ENCODE assay signal across 17 mouse cellular contexts in genomic region chr1:59987399-59988040, GRCm38 (mm10). TPM values are rescaled to one million over a fixed set of nuclear protein-coding genes. Genes with fewer than 3 reads are reported as not detected.
DNase-seq lines count a peak whose midpoint lies in the region; ATAC-seq and TF ChIP-seq lines count a peak whose summit lies in the region.
"Had no signal": no experiment of that assay in that cellular context is flagged by ENCODE, and none has a peak within 500 bp of the region (broad histone marks: within the 10 kb centered on the region; RNA-seq: fewer than 3 reads in every experiment).

No protein-coding gene starts in this region.

- H3K9ac ChIP-seq in forebrain, embryonic 16.5 days (replicated peaks; ENCODE audit: low read depth, low read length) = no peak overlapping the region
- H3K9ac ChIP-seq in forebrain, embryonic 15.5 days (replicated peaks) = no peak overlapping the region
- no peak overlapping the region for H3K9ac ChIP-seq in intestine, embryonic 15.5 days
- H3K9ac ChIP-seq: embryonic facial prominence, embryonic 15.5 days; hindbrain, embryonic 14.5 days; limb, embryonic 15.5 days; neural tube, embryonic 15.5 days; stomach, embryonic 15.5 days had no signal

- TF ChIP-seq CTCF in brain, embryonic 14.5 days (IDR thresholded peaks at IDR 0.05; ENCODE audit: borderline replicate concordance, extremely low read depth, insufficient read depth, insufficient read length) = no peak

- no peaks in the 10 kb centered on the region for H3K9me3 ChIP-seq in forebrain, embryonic 16.5 days (ENCODE audit: control insufficient read depth, low read length)
- H3K9me3 ChIP-seq in forebrain, embryonic 15.5 days = no peaks in the 10 kb centered on the region
- H3K9me3 ChIP-seq in intestine, embryonic 15.5 days = no peaks in the 10 kb centered on the region
- no peaks in the 10 kb centered on the region for H3K9me3 ChIP-seq in limb, embryonic 10.5 days (replicated peaks)
- H3K9me3 ChIP-seq: embryonic facial prominence, embryonic 15.5 days; limb, embryonic 15.5 days; neural tube, embryonic 15.5 days; stomach, embryonic 15.5 days had no signal

- ATAC-seq in forebrain, embryonic 16.5 days = no peak
- no peak for ATAC-seq in forebrain, embryonic 15.5 days (replicated peaks)
- no peak for ATAC-seq in intestine, embryonic 15.5 days

- H3K36me3 ChIP-seq in forebrain, embryonic 16.5 days (ENCODE audit: control insufficient read depth, insufficient read depth) = 0 out of 2 replicates have a peak, but pooled peaks cover 4% of the 10 kb centered on the region
- peaks cover 23% of the 10 kb centered on the region; the same call in 1 of the 2 replicates for H3K36me3 ChIP-seq in forebrain, embryonic 15.5 days
- no peaks in the 10 kb centered on the region for H3K36me3 ChIP-seq in intestine, embryonic 15.5 days
- H3K36me3 ChIP-seq in limb, embryonic 10.5 days = peaks cover 50% of the 10 kb centered on the region

- no peaks in the 10 kb centered on the region for H3K27me3 ChIP-seq in forebrain, embryonic 16.5 days (replicated peaks; ENCODE audit: control insufficient read depth, insufficient read depth, low read length)
- H3K27me3 ChIP-seq in forebrain, embryonic 15.5 days = no peaks in the 10 kb centered on the region
- H3K27me3 ChIP-seq in intestine, embryonic 15.5 days (replicated peaks) = no peaks in the 10 kb centered on the region
- no peaks in the 10 kb centered on the region for H3K27me3 ChIP-seq in limb, embryonic 10.5 days (ENCODE audit: low read depth, poor library complexity, severe bottlenecking)
- H3K27me3 ChIP-seq: embryonic facial prominence, embryonic 15.5 days; limb, embryonic 15.5 days; neural tube, embryonic 15.5 days; stomach, embryonic 15.5 days had no signal

- 75% methylated on average over 3 of the region's 3 CpGs for WGBS in forebrain, embryonic 16.5 days
- 80% methylated on average over 3 of the region's 3 CpGs for WGBS in forebrain, embryonic 15.5 days
- 82% methylated on average over 3 of the region's 3 CpGs for WGBS in intestine, embryonic 15.5 days
- WGBS in limb, embryonic 10.5 days = 93% methylated on average over 3 of the region's 3 CpGs

- 0 out of 2 replicates have a peak overlapping the region, but pooled peaks have one; percentile 17 for H3K27ac ChIP-seq in forebrain, embryonic 16.5 days (ENCODE audit: low read length)
- H3K27ac ChIP-seq in forebrain, embryonic 15.5 days (replicated peaks) = no peak overlapping the region
- H3K27ac ChIP-seq in intestine, embryonic 15.5 days = no peak overlapping the region
- no peak overlapping the region for H3K27ac ChIP-seq in limb, embryonic 10.5 days
- H3K27ac ChIP-seq: embryonic facial prominence, embryonic 15.5 days; hindbrain, embryonic 14.5 days; limb, embryonic 15.5 days; neural tube, embryonic 15.5 days; stomach, embryonic 15.5 days had no signal

- no peak overlapping the region for H3K4me3 ChIP-seq in forebrain, embryonic 16.5 days (replicated peaks; ENCODE audit: low read length)
- H3K4me3 ChIP-seq in forebrain, embryonic 15.5 days = no peak overlapping the region
- no peak overlapping the region for H3K4me3 ChIP-seq in intestine, embryonic 15.5 days (replicated peaks)
- H3K4me3 ChIP-seq in limb, embryonic 10.5 days = no peak overlapping the region
- H3K4me3 ChIP-seq: embryonic facial prominence, embryonic 15.5 days; limb, embryonic 15.5 days; neural tube, embryonic 15.5 days; stomach, embryonic 15.5 days had no signal

- no peak for TF ChIP-seq POLR2A in brain, embryonic 14.5 days (IDR thresholded peaks at IDR 0.05; ENCODE audit: borderline replicate concordance, extremely low read depth, insufficient read depth, insufficient read length, poor library complexity, severe bottlenecking)

- H3K4me2 ChIP-seq in forebrain, embryonic 16.5 days (ENCODE audit: low read length) = no peak overlapping the region
- H3K4me2 ChIP-seq in forebrain, embryonic 15.5 days (replicated peaks) = no peak overlapping the region
- no peak overlapping the region for H3K4me2 ChIP-seq in intestine, embryonic 15.5 days (replicated peaks)
- H3K4me2 ChIP-seq: embryonic facial prominence, embryonic 15.5 days; hindbrain, embryonic 14.5 days; limb, embryonic 15.5 days; neural tube, embryonic 15.5 days; stomach, embryonic 15.5 days had no signal

- DNase-seq in brain, embryonic 14.5 days (ENCODE audit: low read depth) = peak; percentile 34
- DNase-seq in left cerebral cortex, adult 11 months (ENCODE audit: low spot score) = peak; percentile 37
- DNase-seq in right cerebral cortex, postnatal 10 days (ENCODE audit: low spot score in 2 of 2) = peak; percentile 76 to 85
- no peak for DNase-seq in limb, embryonic 10.5 days (ENCODE audit: low spot score)
- DNase-seq in spleen, adult 18-20 months = no peak
- DNase-seq: adrenal gland, adult 8-10 months; heart, adult 18-20 months; kidney, adult 11 months; lung, adult 2 months had no signal

- H3K4me1 ChIP-seq in forebrain, embryonic 16.5 days (replicated peaks; ENCODE audit: control insufficient read depth, insufficient read depth, low read length) = no peaks in the 10 kb centered on the region
- H3K4me1 ChIP-seq in forebrain, embryonic 15.5 days = no peaks in the 10 kb centered on the region
- H3K4me1 ChIP-seq in intestine, embryonic 15.5 days (replicated peaks) = no peaks in the 10 kb centered on the region
- no peaks in the 10 kb centered on the region for H3K4me1 ChIP-seq in limb, embryonic 10.5 days
- H3K4me1 ChIP-seq: embryonic facial prominence, embryonic 15.5 days; limb, embryonic 15.5 days; neural tube, embryonic 15.5 days; stomach, embryonic 15.5 days had no signal

RNA-seq across cellular contexts. Expression of gene Ica1l, which starts 55.5 kb away (rescaled TPM):
- 25.4 and 31.4 TPM in 2 replicates for polyA plus RNA-seq in forebrain, embryonic 16.5 days (2015; fragmentation: Nextera tagmentation; extraction: Ambion mirVana)
- polyA plus RNA-seq in forebrain, embryonic 15.5 days (2015; fragmentation: Nextera tagmentation; extraction: Ambion mirVana) = 24.9 and 28.1 TPM in 2 replicates
- 19.7 and 27.7 TPM in 2 replicates for polyA plus RNA-seq in brain, embryonic 14.5 days (2012; rRNA removed)
- 1.1 and 1.3 TPM in 2 replicates for polyA plus RNA-seq in intestine, embryonic 15.5 days (2015; fragmentation: Nextera tagmentation; extraction: Ambion mirVana)
- 0.36 and 1.2 TPM in 2 replicates for polyA plus RNA-seq in limb, embryonic 10.5 days (2016; fragmentation: Nextera tagmentation; extraction: Ambion mirVana)

Comparison
In these comparisons a context has a peak if more than half of its experiments do, and no peak if none do; other contexts are left out.
1. DNase-seq: peak in brain, embryonic 14.5 days (single experiment), left cerebral cortex, adult 11 months (single experiment) and right cerebral cortex, postnatal 10 days (2 of 2); none in limb, embryonic 10.5 days (single experiment) and spleen, adult 18-20 months (0 of 2).